Mouse (Mus musculus): ENCODE measurements around the gene Rasgrp1.

The Rasgrp1 gene

GRCm38 (mm10) chr2:117331634-117332033, 11.2 kb downstream of the Rasgrp1 start:
- no peak for DNase-seq (ENCODE audit: low spot score)

- DNase-seq (ENCODE audit: low spot score): no peak
Measured at GRCm38 (mm10) chr2:117328521-117329285, 14.1 kb downstream of the Rasgrp1 start.

- DNase-seq (ENCODE audit: low spot score): no peak
Measured at GRCm38 (mm10) chr2:117322399-117322798, 20.4 kb downstream of the Rasgrp1 start.

GRCm38 (mm10) chr2:117321231-117321630, 21.6 kb downstream of the Rasgrp1 start:
- DNase-seq (ENCODE audit: low spot score): no peak

- no peak for DNase-seq (ENCODE audit: low spot score)
Measured at GRCm38 (mm10) chr2:117318991-117319390, 23.8 kb downstream of the Rasgrp1 start.

GRCm38 (mm10) chr2:117313586-117314235, 29.1 kb downstream of the Rasgrp1 start:
- no peak for DNase-seq (ENCODE audit: low spot score)

GRCm38 (mm10) chr2:117312441-117312895, 30.3 kb downstream of the Rasgrp1 start:
- DNase-seq (ENCODE audit: low spot score): no peak

GRCm38 (mm10) chr2:117312030-117312429, 30.8 kb downstream of the Rasgrp1 start:
- no peak for DNase-seq (ENCODE audit: low spot score)

GRCm38 (mm10) chr2:117311349-117311748, 31.5 kb downstream of the Rasgrp1 start:
- no peak for DNase-seq (ENCODE audit: low spot score)

GRCm38 (mm10) chr2:117309046-117309445, 33.8 kb downstream of the Rasgrp1 start:
- no peak for DNase-seq (ENCODE audit: low spot score)

- no peak for DNase-seq (ENCODE audit: low spot score)
Measured at GRCm38 (mm10) chr2:117307959-117308358, 34.8 kb downstream of the Rasgrp1 start.

GRCm38 (mm10) chr2:117304941-117305340, 37.9 kb downstream of the Rasgrp1 start:
- DNase-seq (ENCODE audit: low spot score): no peak

- DNase-seq (ENCODE audit: low spot score): no peak
Measured at GRCm38 (mm10) chr2:117303391-117304350, 39.1 kb downstream of the Rasgrp1 start.

- no peak for DNase-seq (ENCODE audit: low spot score)
Measured at GRCm38 (mm10) chr2:117299596-117300448, 43.0 kb downstream of the Rasgrp1 start.

GRCm38 (mm10) chr2:117288291-117288690, 54.5 kb downstream of the Rasgrp1 start:
- no peak for DNase-seq (ENCODE audit: low spot score)

GRCm38 (mm10) chr2:117263786-117264408, 78.9 kb downstream of the Rasgrp1 start:
- DNase-seq (ENCODE audit: low spot score): peak; percentile 60

- DNase-seq (ENCODE audit: low spot score): no peak
Measured at GRCm38 (mm10) chr2:117262184-117262583, 80.6 kb downstream of the Rasgrp1 start.

- DNase-seq (ENCODE audit: low spot score): no peak
Measured at GRCm38 (mm10) chr2:117257617-117258016, 85.2 kb downstream of the Rasgrp1 start.

- no peak for DNase-seq (ENCODE audit: low spot score)
Measured at GRCm38 (mm10) chr2:117255415-117255814, 87.4 kb downstream of the Rasgrp1 start.

GRCm38 (mm10) chr2:117250001-117250510, 92.7 kb downstream of the Rasgrp1 start:
- no peak for DNase-seq (ENCODE audit: low spot score)

All from urinary bladder, postnatal 25 days (tissue).